Mouse (Mus musculus) spleen, adult 18-20 months (tissue): Measurements from ENCODE around the gene Trim15.
A peak's percentile ranks its signal among the peaks of the same experiment; 100 is the strongest.

ENCODE experiments used
- DNase-seq, 2 experiments: peaks; one replicate each; pipeline ENCODE4 v3.0.0; 2022; ENCODE audit warnings: mixed read lengths in 2 of 2

Trim15 gene

GRCm38 (mm10) chr17:36869284-36869954 is 2.4 kb upstream of the Trim15 start, which contains the start of gene Trim10:
Trim10 (plus strand) TSS chr17:36869574.
- DNase-seq = no peak

- DNase-seq = no peak
Observed at GRCm38 (mm10) chr17:36868836-36869235, 1.8 kb upstream of the Trim15 start.

- no peak for DNase-seq
Observed at GRCm38 (mm10) chr17:36861680-36862079, 5.3 kb downstream of the Trim15 start.

GRCm38 (mm10) chr17:36858181-36858580 is 8.8 kb downstream of the Trim15 start:
- DNase-seq = no peak

- no peak for DNase-seq
Observed at GRCm38 (mm10) chr17:36856236-36856635, 10.8 kb downstream of the Trim15 start.

GRCm38 (mm10) chr17:36855484-36855883 is 11.5 kb downstream of the Trim15 start:
- no peak for DNase-seq

- DNase-seq = no peak
Observed at GRCm38 (mm10) chr17:36851627-36852026, 15.4 kb downstream of the Trim15 start.

GRCm38 (mm10) chr17:36851200-36851599 is 15.8 kb downstream of the Trim15 start:
- no peak for DNase-seq

- DNase-seq = no peak
Observed at GRCm38 (mm10) chr17:36849992-36850391, 17.0 kb downstream of the Trim15 start.

- no peak for DNase-seq
Observed at GRCm38 (mm10) chr17:36848911-36849310, 18.1 kb downstream of the Trim15 start.

- DNase-seq = no peak
Observed at GRCm38 (mm10) chr17:36844725-36845124, 22.3 kb downstream of the Trim15 start.

- no peak for DNase-seq
Observed at GRCm38 (mm10) chr17:36844286-36844719, 22.7 kb downstream of the Trim15 start.

- no peak for DNase-seq
Observed at GRCm38 (mm10) chr17:36843696-36844095, 23.3 kb downstream of the Trim15 start.

- no peak for DNase-seq
Observed at GRCm38 (mm10) chr17:36840961-36841445, 26.0 kb downstream of the Trim15 start.

- no peak for DNase-seq
Observed at GRCm38 (mm10) chr17:36839931-36840330, 27.1 kb downstream of the Trim15 start.

- no peak for DNase-seq
Observed at GRCm38 (mm10) chr17:36839001-36839400, 28.0 kb downstream of the Trim15 start.

GRCm38 (mm10) chr17:36836874-36837647 is 29.9 kb downstream of the Trim15 start, which contains the start of gene Trim26:
Trim26 (plus strand) TSS chr17:36837134.
- DNase-seq = peak; percentile 94 to 95

- DNase-seq = no peak
Observed at GRCm38 (mm10) chr17:36836427-36836812, 30.6 kb downstream of the Trim15 start.

GRCm38 (mm10) chr17:36835591-36836426 is 31.2 kb downstream of the Trim15 start:
- DNase-seq = peak; percentile 31 to 53

GRCm38 (mm10) chr17:36832694-36833093 is 34.3 kb downstream of the Trim15 start:
- no peak for DNase-seq

- no peak for DNase-seq
Observed at GRCm38 (mm10) chr17:36830470-36830869, 36.5 kb downstream of the Trim15 start.

GRCm38 (mm10) chr17:36828488-36828887 is 38.5 kb downstream of the Trim15 start:
- no peak for DNase-seq

GRCm38 (mm10) chr17:36826002-36826401 is 41.0 kb downstream of the Trim15 start:
- peak; percentile 33 to 66 for DNase-seq
